Mouse (Mus musculus) E14TG2a.4 (cell line): ENCODE data around the gene Adcyap1r1.

Source experiments
- CTCF ChIP-seq: conservative IDR thresholded peaks from 2 replicates; pipeline ENCODE4 v1.5.1; 2014; ENCODE audit warnings: low read length
- POU5F1 ChIP-seq: IDR thresholded peaks from 2 replicates; pipeline ENCODE4 v1.6.1; 2014; ENCODE audit warnings: low read length, borderline replicate concordance

DNA sequence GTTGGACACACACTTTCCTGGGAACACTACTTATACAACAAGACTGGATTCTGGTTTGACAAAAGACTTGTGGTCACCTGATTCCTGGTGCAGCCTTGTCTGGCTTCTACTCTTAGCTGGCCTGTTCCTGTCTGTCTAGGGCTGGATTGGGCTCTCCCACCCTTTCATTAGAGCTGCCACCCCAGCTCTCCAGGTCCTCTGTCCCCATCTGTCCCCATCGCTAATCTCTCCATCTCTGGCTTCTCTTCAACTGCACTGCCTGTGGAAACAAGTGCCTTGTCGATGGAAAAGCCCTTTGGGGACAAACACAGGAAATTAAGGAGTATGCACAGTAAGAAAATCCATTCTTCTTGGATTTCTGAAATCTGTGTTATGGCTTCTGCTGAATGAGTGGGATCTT lies 12.9 kb upstream of the Adcyap1r1 start:
- TF ChIP-seq CTCF (no peak), POU5F1 (no peak)
